Mouse (Mus musculus) forebrain, postnatal 0 days (tissue): Measurements from ENCODE around the gene Tead2. TPM values are rescaled to one million over a fixed set of nuclear protein-coding genes. Genes with fewer than 3 reads are reported as not detected.

Source experiments
- ATAC-seq: fragments of 200-750 bp; cut with Nextera tagmentation; 2 replicates; pipeline ENCODE4 v1.8.0; 2017; ENCODE audit warnings: mild to moderate bottlenecking, moderate library complexity
- DNase-seq: peaks from one replicate; pipeline ENCODE4 v3.0.0-alpha.2; 2015
- H3K27ac ChIP-seq: fragments of 300-500 bp; sonication (generic); 2 replicates; pipeline ENCODE4 v1.5.1; 2014; ENCODE audit warnings: low read depth, mild to moderate bottlenecking, antibody characterized with exemption, low read length, moderate library complexity, mixed read lengths
- H3K27me3 ChIP-seq: fragments of 300-500 bp; sonication (generic); 2 replicates; pipeline ENCODE4 v1.6.1; 2014; ENCODE audit warnings: mild to moderate bottlenecking, low read length, mixed read lengths; ENCODE audit not compliant: insufficient read depth
- H3K36me3 ChIP-seq: fragments of 300-500 bp; sonication (generic); 2 replicates; pipeline ENCODE4 v1.6.1; 2014; ENCODE audit warnings: mild to moderate bottlenecking, moderate library complexity; ENCODE audit not compliant: insufficient read depth
- H3K4me1 ChIP-seq: fragments of 300-500 bp; sonication (generic); 2 replicates; pipeline ENCODE4 v1.6.1; 2014; ENCODE audit warnings: antibody characterized with exemption; ENCODE audit not compliant: insufficient read depth
- H3K4me2 ChIP-seq: fragments of 300-500 bp; sonication (generic); 2 replicates; pipeline ENCODE4 v1.6.1; 2014; ENCODE audit warnings: low read depth, mild to moderate bottlenecking, moderate library complexity
- H3K4me3 ChIP-seq: fragments of 300-500 bp; sonication (generic); 2 replicates; pipeline ENCODE4 v1.5.1; 2014; ENCODE audit warnings: low read depth, low read length, mixed read lengths
- H3K9ac ChIP-seq: fragments of 300-500 bp; sonication (generic); 2 replicates; pipeline ENCODE4 v1.6.1; 2014; ENCODE audit warnings: mild to moderate bottlenecking
- H3K9me3 ChIP-seq: fragments of 300-500 bp; sonication (generic); 2 replicates; pipeline ENCODE4 v1.6.1; 2016; ENCODE audit warnings: low read length
- CTCF ChIP-seq: sonication (generic); IDR thresholded peaks from 2 replicates; pipeline ENCODE4 v1.5.1; 2016; ENCODE audit warnings: antibody characterized with exemption, control low read depth, low read depth
- WGBS: fragments of 180-500 bp; shearing (Covaris S2); extraction: QIAGEN DNeasy Blood & Tissue Kit; methylation state at CpG from one replicate; pipeline ENCODE4 v1.1.7; 2014; 5-methylcytosine and 5-hydroxymethylcytosine counted together
- polyA plus RNA-seq: library from polyadenylated mRNA; unstranded; fragments of >200 nt; fragmentation: Nextera tagmentation; extraction: Ambion mirVana; gene quantifications from 2 replicates; pipeline ENCODE4 v1.2.1, GENCODE M21; 2015
- total RNA-seq: library from RNA; depleted of rRNA; stranded (reverse); fragments of >200 nt; gene quantifications from 2 replicates; pipeline ENCODE4 v1.2.3, GENCODE M21; 2014

Tead2 gene
- total and polyA plus RNA-seq, 2 experiments from 2014 or later = 22.5 to 40.6 TPM

DNA sequence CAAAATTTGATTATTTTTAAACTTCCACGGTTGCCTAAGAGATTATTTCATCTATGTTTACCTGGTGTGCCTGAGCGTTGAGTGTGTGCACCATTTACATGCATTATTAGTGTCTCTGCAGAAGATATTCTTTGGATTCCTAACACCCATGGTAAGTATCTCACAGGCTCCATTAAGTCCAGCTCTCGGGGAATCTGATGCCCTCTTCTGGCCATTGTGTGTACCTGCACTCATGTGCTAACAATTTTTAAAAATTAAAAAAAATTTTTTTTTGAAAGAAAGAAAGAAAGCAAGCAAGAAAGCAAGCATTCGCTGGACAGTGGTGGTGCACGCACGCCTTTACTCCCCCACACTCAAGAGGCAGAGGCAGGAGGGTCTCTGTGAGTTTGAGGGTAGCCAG is 7.3 kb upstream of the Tead2 start:
- no peak for ATAC-seq
- peaks cover 8% of the 10 kb centered on the region for H3K27me3 ChIP-seq
- TF ChIP-seq CTCF = no peak
- DNase-seq = no peak
- no peak overlapping the region for H3K4me3 ChIP-seq
- H3K4me2 ChIP-seq = no peak overlapping the region
- no peak overlapping the region for H3K9ac ChIP-seq
- WGBS = 79% methylated on average over 6 of the region's 6 CpGs
- no peaks in the 10 kb centered on the region for H3K9me3 ChIP-seq
- no peak overlapping the region for H3K27ac ChIP-seq
- H3K36me3 ChIP-seq = no peaks in the 10 kb centered on the region
- 0 out of 2 replicates have a peak, but pooled peaks cover 4% of the 10 kb centered on the region for H3K4me1 ChIP-seq

DNA sequence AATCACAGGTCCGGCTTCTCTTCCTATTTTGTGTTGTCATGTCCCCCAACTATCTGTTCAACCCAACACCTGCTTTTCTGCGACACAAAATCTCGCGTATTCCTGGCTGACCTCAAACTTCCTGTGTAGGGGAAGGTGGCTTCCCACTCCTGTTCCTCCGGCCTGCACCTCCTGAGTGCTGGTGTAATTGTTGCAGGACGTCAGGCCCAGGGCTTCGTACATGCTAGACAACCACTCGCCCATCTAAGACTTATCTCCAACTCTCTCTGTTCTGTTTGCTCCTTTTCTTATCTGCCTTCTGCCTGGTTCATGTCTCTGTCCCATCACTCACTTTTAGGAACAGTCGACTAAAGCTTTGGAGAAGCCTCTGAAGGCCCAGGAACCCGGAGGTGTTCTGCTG is 4.5 kb upstream of the Tead2 start:
- peaks cover 8% of the 10 kb centered on the region for H3K27me3 ChIP-seq
- H3K27ac ChIP-seq = no peak overlapping the region
- no peak overlapping the region for H3K4me3 ChIP-seq
- H3K9ac ChIP-seq = no peak overlapping the region
- ATAC-seq = no peak
- no peak for DNase-seq
- peaks cover 9% of the 10 kb centered on the region; the same call in 1 of the 2 replicates for H3K4me1 ChIP-seq
- no peak overlapping the region for H3K4me2 ChIP-seq
- 79% methylated on average over 10 of the region's 10 CpGs for WGBS
- no peak for TF ChIP-seq CTCF
- H3K36me3 ChIP-seq = no peaks in the 10 kb centered on the region
- H3K9me3 ChIP-seq = no peaks in the 10 kb centered on the region

DNA sequence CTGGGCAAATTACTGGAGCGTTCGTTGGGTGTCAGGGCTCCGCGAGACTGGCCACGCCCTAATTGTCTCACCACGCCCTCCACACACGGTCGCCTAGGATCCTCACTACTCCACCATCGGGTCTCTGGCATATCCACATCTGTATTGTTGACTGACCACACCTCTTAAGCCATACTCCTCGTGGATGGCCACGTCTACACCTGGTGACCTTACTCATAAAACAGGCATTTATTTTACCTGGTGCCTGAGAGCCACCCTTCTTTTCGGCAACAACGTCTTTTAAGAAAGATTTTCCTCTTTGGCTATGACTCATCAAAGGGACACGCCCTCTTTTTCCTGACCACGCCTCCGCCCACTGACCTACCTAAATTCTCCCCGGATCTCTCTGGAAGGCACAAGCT is 3.7 kb upstream of the Tead2 start, which contains the start of gene Dkkl1:
Gene Dkkl1, minus strand, starts transcription at position 297 of the 401 bp plus-strand sequence.
- WGBS = 8% methylated on average over 17 of the region's 17 CpGs
- Histone ChIP-seq H3K36me3 (no peaks in the 10 kb centered on the region), H3K27ac (no peak within 1 kb of the TSS), H3K4me3 (0 out of 2 replicates have a peak within 1 kb of the TSS, but pooled peaks have one; percentile 7), H3K4me2 (peak within 1 kb of the TSS; percentile 23; the same call in 1 of the 2 replicates), H3K4me1 (peaks cover 13% of the 10 kb centered on the region), H3K27me3 (peaks cover 8% of the 10 kb centered on the region), H3K9ac (no peak within 1 kb of the TSS), H3K9me3 (no peaks in the 10 kb centered on the region)
- no peak for ATAC-seq
- TF ChIP-seq CTCF = no peak
- no peak for DNase-seq

DNA sequence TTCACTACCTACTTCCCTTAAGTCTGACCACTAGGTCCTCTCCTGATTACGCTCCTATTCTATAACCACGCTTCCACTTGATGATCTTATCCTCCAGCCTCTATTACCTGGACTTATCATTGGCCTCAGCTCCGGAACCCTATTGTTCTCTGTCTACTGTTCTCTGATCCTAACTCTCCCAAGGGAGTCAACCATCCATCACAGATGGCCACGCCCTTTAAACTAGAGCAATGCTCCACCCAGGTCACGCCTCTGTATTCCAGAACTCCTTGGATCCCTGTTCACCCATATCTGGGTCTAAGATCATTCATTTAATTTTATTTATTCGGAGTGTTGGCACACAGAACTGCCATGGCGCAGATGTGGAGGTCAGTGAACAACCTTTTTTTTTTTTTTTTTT is 3.2 kb upstream of the Tead2 start:
- no peak for TF ChIP-seq CTCF
- no peaks in the 10 kb centered on the region for H3K9me3 ChIP-seq
- H3K4me1 ChIP-seq = peaks cover 14% of the 10 kb centered on the region
- H3K4me2 ChIP-seq = no peak overlapping the region
- H3K27me3 ChIP-seq = peaks cover 8% of the 10 kb centered on the region
- H3K36me3 ChIP-seq = no peaks in the 10 kb centered on the region
- H3K9ac ChIP-seq = no peak overlapping the region
- DNase-seq = no peak
- H3K27ac ChIP-seq = no peak overlapping the region
- no peak overlapping the region for H3K4me3 ChIP-seq
- WGBS = 79% methylated on average over 7 of the region's 7 CpGs
- no peak for ATAC-seq

DNA sequence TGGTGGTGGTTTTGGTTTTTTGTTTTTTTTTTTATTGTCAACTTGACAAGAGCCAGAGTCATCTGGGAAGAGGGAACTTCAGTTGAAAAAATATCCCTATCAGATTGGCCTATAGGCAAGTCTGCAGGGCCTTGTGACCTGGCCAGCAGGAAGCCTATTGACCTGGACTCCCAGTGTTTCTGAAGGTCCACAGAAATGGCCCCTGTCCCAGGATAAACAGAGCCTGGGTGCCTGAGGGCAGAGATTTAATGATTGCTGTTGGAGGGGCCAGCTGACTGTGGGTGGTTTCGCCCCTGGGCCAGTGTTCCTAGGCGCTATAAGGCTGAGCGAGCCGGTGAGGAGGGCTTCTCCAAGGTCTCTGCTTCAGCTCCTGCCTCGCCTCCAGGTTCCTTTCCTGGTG is 1.8 kb upstream of the Tead2 start:
- Histone ChIP-seq H3K9ac (no peak overlapping the region), H3K9me3 (no peaks in the 10 kb centered on the region), H3K4me2 (no peak overlapping the region), H3K4me3 (no peak overlapping the region), H3K27ac (0 out of 2 replicates have a peak overlapping the region, but pooled peaks have one; percentile 40), H3K4me1 (peaks cover 14% of the 10 kb centered on the region), H3K36me3 (no peaks in the 10 kb centered on the region), H3K27me3 (peaks cover 8% of the 10 kb centered on the region)
- no peak for DNase-seq
- TF ChIP-seq CTCF = no peak
- no peak for ATAC-seq
- WGBS = 67% methylated on average over 5 of the region's 5 CpGs

DNA sequence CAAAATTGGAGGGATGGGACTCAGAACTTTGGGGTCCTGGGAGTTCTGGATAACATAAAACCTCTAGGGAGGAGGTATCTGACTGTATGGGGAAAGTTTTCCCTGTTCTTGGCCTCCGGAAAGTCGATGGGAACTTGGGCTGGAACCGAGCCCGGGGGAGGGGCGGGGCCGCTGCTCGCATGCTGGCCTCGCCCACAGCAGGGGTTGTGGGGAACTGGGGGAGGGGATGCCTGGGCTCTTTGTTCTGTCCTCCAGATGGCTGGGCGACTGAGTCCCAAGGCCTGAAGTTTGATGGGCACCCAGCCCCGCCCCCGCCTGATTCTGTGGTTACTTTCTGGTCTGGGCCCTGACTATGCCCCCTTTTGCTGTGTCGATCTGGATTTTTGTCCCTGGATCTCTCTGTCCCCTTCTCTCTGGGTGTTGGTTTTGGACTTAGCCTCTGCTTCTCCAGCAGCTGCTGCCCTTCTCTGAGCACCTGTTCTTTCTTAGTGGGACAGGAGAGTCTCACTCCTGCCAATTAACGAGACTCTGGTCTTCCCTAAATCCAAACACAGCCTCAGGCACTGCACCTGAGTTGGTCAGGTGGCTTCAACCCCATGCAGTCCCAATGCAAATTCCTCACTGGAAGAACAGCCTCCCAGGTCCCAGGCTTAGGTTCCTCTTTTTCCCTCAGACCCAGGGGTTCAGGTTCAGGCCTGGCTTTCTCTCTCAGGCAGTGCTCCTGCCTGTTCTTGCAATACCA is 1.1 kb downstream of the Tead2 start:
- TF ChIP-seq CTCF = no peak
- Histone ChIP-seq H3K36me3 (no peaks in the 10 kb centered on the region), H3K4me3 (peak overlapping the region; percentile 34), H3K9me3 (no peaks in the 10 kb centered on the region), H3K4me1 (peaks cover 14% of the 10 kb centered on the region), H3K9ac (peak overlapping the region; percentile 56), H3K27me3 (0 out of 2 replicates have a peak, but pooled peaks cover 4% of the 10 kb centered on the region), H3K4me2 (peak overlapping the region; percentile 85), H3K27ac (peak overlapping the region; percentile 62)
- DNase-seq (peak; percentile 78), ATAC-seq (peak; percentile 66)
- 2% methylated on average over 13 of the region's 13 CpGs for WGBS

DNA sequence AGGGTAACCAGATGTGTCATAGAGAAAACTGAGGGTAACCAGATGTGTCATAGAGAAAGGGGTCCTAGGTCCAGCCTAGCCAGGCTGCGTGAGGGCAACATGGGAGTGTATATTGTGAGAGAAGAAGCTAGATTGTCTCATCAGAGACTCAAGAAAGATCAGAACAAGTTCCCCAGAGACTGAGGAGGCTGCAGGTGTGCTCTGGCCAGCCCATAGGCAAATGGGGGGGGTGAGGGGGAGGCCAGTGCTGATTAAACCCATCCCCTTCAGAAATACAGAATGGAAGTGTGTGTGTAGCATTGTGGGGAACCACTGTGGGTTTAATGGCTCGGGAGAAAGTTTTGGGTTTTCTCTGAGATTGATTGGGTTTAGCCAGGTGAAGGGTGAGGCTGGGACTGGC is 6.1 kb downstream of the Tead2 start:
- WGBS = 93% methylated on average over 2 of the region's 2 CpGs
- H3K27ac ChIP-seq = no peak overlapping the region
- H3K9me3 ChIP-seq = no peaks in the 10 kb centered on the region
- no peak for ATAC-seq
- H3K36me3 ChIP-seq = no peaks in the 10 kb centered on the region
- no peaks in the 10 kb centered on the region for H3K27me3 ChIP-seq
- H3K9ac ChIP-seq = no peak overlapping the region
- no peak for DNase-seq
- TF ChIP-seq CTCF = no peak
- no peak overlapping the region for H3K4me2 ChIP-seq
- H3K4me3 ChIP-seq = no peak overlapping the region
- H3K4me1 ChIP-seq = peaks cover 3% of the 10 kb centered on the region; the same call in 1 of the 2 replicates
